Mouse (Mus musculus) ovary, postnatal 14 days (tissue): ENCODE measurements around the gene Gm17655.
A peak's percentile ranks its signal among the peaks of the same experiment; 100 is the strongest.
"Not testable (repeated sequence)": the region's sequence is repeated elsewhere in the genome, so short reads cannot be mapped to it uniquely, and the experiment has no call there.

Source experiments
- DNase-seq: peaks from one replicate; pipeline ENCODE4 v3.0.0; 2022; ENCODE audit warnings: low spot score

Gm17655 gene

DNA sequence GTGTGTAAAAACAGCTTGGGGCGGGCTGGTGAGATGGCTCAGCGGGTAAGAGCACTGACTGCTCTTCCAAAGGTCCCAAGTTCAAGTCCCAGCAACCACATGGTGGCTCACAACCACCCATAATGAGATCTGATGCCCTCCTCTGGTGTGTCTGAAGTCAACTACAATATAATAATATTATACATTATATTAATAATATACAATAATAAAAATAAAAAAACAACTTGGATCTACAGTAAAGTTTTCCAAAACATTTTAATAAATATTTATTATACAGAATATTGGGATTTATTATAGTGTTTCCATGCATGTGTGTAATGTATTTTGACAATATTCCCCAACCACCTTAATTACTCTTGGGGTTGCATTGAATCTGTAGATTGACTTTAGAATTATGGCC, at the start of gene Gm17655:
Gene Gm17655, minus strand, starts transcription at position 101 of the 400 bp plus-strand sequence.
- not testable (repeated sequence) for DNase-seq

DNA sequence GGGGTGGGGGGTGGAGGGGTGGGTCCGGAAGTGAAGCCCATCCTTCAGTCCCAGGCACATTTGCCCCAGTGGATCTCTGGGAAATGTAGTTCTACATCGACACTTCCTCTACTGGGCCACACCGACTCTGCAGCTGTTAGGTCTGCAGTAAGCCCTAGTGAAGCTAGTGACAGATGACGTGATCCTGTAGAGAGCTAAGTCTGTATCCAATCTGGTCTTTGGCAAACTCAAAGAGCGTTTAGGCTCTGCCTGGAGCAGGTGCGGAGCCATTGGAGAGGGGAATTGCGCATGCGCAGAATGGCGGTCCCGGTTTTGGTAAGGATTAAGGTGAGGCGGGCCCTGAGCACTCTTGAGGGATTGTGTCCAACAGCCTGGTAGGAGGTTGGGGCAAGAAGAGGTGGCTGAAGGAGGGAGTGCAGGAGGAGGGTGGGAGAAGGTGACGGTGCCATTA, 37.7 kb upstream of the Gm17655 start, which contains the start of gene Zfp605:
Gene Zfp605, plus strand, starts transcription at position 102 of the 451 bp plus-strand sequence.
- DNase-seq = peak; percentile 82

DNA sequence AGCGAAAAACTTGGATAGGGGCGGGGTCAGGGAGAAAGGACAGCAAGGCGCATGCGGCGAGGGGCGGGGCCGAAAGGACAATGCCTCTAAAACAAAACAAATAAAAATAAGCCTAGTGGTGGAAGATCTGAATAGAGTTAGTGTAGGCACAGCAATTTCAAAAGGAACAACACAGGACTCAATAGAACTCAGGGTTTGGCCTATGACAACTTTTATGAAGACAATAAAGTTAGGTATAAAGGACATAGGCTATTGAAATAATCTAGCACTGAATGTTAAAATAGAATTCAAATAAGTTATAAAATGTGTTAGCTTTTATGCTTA, 36.0 kb upstream of the Gm17655 start:
- DNase-seq = no peak

DNA sequence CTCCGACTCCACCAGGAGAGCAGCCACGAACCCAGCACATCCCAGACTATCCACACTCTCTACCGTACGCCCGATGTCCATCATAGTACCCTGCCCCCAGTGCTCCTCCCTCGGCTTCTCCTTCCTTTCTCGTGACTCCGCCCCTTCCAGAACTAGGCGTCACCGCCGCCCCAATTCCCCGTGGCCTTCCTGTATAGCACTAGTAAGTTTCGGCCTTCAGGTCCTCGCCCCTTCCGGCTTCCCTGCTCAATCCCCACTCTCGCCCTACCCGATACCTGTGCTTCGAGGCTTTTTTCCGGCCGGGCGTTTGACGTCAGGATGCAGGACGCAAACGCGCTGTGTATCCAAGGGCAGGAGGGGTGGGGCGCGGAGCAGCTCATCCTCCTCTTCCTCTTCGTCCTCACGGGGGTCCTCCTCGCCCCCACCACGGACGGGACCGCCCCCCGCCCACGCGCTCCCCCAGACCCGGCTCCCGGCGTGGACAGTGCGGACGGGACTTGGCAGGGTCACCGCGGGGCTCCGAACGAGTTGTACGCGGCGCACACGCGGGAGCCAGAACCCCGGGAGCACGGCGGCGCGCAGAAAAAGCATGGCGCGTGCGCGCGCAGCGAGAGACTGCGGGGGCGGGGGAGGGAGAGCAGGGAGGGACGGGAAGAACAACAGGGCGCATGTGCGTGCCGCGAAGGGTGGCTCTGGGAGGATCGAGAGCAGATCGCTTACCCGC, 35.4 kb upstream of the Gm17655 start, which contains the start of gene Gtpbp6:
Gene Gtpbp6, minus strand, starts transcription at position 617 of the 724 bp plus-strand sequence.
- DNase-seq = peak; percentile 90

DNA sequence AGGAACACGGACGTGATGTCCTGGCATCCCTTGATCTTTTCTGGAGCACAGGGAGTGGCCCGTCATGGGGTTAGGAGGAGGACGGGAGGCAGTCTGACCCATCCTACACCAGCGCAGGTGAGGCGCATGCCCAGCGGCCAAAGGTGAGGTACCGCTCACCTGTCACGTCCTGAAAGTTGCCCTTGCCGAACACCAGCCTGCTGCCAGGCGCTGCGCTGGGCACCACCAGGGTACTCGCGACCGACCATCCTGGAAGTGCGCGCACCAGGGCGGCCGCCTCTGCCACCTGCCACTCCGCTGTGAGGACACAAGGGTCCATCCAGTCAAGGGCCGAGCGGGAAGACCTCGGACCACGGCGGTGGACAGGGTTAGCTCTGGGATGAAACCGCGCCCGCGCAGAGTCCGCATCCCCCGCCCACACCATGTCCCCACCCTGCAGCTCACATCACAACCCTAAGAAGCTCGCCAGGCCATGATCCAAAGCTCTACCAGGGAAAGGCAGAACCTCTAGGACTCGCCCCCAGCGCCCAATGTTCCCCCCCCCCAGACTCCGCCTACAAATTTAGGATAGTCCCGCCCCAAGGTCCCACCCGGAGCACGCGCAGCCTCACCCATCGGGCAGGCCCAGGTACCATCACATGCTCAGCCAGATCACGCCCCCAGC, 34.7 kb upstream of the Gm17655 start:
- DNase-seq = peak; percentile 31

DNA sequence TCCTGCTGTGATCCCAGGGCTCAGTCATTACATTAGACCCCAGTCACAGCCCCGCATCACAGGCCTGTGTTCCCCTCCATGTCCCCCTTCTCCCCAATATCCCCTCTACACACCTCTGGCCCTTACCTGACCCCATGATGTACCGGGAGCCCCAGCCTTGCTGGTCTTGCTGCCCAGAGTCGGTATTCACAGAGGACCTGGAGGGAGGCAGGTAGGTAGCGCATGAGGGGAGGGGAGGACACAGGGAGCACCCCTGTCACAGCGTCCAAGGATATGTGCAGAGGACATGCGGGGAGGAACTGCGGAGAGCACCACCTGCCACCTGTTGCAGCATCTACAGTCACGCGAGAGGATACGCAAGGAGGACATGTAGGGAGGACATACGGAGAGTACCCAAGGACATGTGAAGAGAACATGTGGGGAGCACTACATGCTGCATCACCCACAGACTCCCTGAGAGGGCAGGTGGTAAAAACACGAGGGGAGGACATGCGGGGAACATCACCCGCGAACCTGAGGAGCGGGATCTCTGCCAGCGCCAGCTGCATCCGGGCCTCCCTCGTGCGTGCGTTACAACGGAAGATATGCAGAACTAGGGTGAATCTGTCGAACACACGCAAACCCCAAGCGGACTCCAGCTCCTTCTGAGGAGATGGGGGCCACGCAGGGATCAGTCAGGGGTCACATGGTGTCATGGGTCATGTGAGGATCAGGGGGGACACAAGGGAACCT, 34.0 kb upstream of the Gm17655 start:
- DNase-seq = no peak

DNA sequence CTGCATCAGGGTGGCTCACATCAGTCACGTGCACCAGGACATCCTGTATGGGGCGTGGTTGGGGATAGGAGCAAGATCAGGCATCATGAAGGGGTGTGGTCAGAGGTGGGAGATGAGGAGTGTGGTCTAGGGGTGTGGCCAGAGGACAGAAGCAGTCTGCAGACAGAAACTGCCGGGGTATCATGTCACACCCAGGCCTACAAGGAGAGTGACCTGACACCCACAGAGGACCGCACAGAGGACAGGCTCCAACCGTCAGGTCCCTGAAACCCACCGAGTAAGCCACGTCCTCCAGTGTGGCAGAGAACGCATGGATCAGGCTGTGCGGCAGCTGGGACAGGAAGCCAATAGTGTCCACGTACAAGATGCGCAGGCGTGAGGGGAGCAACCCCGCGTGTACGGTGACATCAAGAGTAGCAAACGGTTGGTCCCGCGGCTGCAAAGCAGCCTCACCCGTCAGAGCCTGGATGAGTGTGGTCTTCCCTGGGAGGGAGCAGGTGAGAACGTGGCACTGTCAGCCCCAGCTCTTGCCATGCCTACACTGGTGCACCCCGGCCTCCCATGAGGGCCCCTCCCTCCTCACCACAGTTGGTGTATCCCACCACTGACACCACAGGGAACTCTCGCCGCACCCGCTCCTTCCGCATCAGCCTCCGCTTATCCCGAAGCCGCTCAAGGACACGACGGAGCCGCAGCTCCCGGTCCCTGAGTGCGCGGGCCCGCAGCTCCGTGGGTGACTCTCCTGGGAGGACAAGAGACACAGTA, 32.5 kb upstream of the Gm17655 start:
- DNase-seq = no peak

DNA sequence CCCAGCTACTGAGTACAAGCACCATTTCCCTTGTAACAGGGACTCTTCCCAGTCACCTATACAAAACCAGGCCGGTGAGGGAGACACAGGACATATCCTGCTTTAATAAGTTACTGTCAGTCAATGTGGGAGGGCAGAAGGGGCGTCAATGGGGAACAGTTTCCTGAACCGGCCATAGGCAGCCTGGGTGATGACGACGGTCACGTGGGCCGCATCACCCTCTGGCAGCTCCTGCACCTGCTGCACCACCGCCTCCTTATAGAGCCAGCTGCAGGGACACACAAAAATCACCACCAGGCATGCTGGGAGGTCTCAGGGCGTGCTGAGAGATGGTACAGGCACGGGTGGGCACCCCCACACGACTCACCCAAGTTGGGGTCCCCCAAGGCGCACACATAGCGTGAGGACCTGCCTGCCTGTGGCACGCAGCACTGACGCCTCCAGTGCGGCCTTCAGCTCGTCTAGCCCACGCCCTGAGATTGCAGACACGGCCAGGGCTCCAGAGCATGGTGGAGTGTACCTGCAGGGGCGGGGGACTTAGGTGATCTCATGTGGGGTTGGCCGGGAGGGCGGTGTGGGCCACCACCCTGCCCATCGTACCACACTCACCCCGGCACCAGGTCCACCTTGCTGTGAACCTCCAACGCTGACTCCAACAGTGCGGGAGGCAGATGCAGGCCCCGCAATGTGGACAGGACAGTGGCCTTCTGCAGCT, 31.7 kb upstream of the Gm17655 start:
- no peak for DNase-seq

DNA sequence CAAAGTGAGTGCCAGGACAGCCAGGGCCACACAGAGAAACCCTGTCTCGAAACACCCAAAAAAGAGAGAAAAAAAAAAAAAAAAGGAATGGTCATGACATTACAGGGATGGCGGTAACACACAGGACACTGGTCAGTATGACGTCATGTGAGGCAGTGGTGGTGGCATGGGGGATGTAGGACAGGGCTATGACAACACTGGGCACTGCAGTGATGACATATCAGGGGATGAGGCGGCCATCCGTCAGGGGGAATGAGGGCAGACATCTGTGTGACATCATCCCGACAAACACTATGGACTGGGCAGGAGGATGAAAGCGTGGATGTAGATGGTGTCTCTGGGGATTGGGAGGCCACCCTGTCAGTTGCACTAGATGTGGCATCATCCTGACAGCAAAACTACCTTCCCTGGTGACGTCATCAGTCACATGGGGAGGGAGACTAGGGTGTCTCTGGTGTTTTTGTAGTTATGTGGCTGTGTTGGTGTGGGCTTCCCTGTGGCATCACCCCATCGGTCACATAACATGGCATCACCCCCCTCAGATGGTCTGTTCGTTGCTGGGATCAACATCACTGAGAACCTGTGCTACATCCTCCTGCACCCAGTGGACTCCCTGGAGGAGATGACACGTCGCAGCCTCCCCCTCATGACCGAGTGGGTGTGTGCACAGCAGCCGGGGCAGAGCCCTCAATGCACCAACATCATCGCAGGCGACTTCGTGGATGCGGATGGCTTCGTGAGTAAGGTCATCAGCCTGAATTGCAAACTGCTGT, 30.7 kb upstream of the Gm17655 start:
- DNase-seq = no peak

DNA sequence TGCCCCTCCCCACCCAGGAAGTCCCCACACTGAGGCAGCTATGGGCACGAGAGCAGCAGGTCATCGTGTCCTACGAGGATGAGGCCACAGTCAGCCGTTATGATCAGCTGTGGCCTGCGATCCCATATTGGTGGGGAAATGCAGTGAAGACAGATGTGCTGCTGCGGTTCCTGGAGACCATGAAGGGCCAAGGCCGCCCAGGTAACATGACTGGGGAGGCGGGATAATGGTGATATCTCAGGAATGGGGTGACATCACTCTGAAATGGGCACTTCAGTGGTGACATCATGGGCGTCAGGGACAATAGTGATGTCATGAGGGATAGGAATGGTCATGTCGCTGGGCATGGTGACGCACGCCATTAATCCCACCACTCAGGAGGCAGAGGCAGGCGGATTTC, 30.1 kb upstream of the Gm17655 start:
- DNase-seq = no peak

DNA sequence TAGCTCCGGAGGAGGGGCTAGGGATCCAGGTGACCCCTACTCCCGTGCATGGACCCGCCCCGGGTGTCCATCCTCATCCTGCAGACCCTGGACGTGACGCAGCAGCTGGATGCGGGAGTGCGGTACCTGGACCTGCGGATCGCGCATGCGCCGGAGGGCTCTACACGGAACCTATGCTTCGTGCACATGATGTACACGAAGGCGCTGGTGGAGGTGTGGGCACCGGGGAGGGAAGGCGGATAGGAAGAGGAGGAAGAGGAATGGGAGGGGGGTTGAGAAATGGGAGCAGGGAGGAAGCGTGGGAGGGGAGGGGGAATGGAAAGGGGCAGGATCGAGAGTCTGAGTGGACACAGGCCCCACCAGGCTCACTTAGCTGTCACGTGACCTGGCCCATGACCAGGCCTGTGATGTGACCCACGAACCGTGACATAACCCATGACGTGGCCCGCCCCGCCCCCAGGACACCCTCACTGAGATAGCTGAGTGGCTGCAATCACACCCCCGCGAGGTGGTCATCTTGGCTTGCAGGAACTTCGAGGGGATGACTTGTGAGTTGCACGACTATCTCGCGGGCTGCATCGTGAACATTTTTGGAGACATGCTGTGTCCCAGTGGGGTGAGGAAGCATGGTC, 29.5 kb upstream of the Gm17655 start:
- no peak for DNase-seq

DNA sequence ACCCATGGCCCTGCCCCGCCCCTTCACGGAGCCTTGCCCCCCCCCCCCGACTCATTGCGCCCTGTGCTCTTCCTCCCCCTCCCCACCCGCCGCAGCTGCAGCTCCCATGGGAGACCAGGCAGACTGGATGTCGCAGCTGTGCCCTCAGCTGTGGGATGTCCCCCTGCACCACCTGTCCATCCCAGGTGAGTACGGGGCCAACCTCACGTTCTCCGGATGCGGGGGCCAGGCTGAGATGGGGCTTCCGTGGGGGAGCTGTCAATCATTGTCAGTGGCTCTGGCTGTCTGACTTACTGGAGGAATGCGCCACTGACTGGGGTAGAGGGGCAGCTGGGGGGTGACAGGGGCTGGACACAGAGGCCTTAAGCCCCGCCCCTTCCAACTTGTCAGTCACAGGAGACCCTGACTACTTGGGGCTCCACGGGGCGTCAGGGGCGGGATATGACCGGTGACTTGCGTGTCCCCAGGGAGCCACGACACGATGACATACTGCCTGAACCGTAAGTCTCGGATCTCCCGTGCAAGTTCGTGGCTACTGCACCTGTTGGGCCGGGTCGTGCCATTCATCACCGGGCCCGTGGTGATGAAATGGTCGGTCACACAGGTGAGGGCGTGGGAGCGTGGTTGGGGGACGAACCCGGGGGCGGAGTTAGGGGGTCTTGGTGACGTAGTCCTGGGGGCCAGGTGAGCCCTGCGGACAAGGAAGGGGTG, 28.8 kb upstream of the Gm17655 start:
- DNase-seq = no peak

DNA sequence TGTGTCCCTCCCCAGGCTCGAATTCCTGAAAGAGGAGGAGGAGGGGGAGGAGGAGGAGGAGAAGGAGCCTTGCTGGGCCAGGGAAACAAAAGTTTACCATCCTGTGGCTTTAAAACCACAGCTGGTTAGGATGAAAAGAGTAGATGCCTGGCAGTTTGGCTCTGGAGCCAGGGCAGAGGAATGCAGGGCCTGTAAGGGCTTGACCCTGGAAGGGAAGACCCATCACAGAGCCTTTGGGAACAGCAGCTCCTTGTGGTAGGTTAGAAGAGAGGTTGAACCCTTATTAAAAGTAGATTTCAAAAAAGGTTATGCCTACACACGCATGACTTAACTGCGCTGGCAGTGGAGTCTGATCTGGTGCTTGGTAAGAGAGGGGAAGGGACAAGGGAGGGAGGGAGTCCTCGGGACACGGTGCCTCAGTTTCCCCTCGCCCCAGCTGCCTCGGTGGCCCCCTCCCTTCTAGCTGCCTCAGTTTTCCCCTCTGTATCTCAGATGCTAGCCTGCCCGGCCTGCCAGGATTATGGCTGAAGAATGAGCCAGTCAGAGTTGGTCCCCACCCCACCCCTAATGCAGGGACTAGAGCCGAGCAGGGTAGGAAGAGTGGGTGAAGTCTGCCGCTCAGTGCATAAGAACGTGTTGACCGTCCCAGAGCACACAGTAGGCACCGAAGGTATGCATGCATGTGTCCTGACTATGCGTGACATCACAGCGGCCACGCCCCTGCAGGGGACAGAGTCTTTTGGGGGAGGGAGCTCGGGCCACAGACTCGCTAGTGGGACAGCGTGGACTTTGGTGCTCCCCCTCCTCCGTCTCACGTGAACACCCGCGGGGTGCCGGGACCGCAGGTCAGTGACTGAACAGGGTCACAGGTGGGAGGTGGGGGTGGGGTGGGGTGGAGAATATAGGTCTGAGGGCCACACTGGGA, 27.6 kb upstream of the Gm17655 start, which contains the start of gene Plcxd1:
Gene Plcxd1, plus strand, starts transcription at position 314 of the 925 bp plus-strand sequence.
- no peak for DNase-seq

DNA sequence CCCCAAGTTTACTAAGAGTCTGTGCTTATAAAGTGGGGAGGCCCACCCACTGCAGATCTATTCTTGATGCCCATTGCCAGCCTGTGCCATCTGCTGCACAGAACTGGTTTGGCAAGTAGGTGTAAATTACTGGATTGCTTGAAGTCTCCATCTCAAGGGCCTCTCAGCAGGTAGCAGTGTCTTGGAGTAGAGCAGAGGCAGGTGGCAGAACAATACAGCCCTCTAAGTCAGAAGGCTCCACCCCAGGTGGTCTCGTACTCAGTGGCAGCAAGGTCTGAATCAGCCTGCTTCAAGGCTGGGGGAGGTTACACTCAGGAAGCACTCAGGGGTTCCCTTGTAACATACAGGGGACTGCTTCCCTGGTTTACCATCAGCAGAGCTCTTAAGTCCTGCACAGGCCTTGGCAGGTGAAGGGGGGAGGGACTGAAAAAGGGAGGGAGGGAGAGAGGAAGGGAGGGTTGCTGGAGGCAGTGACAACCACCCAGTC, 26.7 kb upstream of the Gm17655 start:
- DNase-seq = no peak

DNA sequence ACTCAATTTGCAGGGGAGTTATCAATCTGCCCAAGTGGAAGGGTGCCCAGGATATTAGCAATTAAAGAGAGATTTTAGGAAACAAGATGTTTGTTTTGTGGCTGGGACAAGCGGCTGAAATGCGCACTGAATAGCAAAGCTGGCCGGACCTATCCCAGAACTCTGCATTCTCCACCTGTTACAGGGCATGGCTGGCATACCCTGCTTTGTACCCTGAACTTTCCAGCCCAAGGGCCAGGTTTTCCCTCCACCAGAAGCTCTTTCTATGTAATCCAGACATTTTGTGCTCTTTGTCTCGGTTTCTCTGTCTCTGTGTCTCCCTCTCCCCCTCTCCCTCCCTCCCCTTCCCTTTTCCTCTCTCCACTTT, 22.5 kb upstream of the Gm17655 start:
- no peak for DNase-seq

DNA sequence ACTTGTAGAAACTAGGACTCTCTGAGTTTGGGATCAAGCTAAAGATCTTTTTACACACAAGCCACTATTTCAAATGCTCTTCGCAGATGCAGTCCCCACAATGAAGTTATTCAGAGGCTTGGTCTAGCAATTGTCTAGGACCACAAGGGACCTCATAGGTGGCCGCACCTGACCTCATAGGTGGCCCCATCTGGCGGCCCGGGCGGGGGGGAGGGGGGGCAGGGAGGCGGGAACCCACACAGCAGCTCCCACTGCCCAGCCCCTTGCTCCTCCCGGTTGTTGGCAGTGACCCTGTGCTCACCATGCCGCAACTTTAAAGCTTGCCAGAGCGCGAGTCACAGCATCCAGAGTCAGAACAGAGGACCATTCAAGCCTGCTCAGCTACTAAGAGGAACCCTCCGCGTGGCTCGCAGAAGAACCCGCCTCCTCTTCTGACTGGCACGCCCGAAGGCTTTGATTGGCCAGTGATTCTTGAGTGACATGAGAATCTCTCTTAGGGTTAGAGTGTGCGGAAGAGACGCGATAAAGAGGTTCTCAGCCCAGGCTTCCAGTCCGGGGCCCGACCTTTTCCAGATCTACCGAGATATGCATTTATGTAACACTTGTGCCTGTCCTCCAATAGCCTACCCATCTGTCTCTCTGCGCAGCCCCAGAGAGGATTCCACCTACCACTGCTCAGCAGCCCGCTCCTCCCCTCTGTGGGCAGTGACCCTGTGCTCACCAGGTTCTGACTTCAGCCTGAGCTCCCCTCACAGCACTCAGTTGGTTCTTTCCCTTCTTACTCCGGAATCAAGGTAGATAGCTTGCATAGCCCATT, 21.9 kb upstream of the Gm17655 start, which contains the start of gene Gm35315:
Gene Gm35315, minus strand, starts transcription at position 391 of the 817 bp plus-strand sequence.
- peak; percentile 64 for DNase-seq

DNA sequence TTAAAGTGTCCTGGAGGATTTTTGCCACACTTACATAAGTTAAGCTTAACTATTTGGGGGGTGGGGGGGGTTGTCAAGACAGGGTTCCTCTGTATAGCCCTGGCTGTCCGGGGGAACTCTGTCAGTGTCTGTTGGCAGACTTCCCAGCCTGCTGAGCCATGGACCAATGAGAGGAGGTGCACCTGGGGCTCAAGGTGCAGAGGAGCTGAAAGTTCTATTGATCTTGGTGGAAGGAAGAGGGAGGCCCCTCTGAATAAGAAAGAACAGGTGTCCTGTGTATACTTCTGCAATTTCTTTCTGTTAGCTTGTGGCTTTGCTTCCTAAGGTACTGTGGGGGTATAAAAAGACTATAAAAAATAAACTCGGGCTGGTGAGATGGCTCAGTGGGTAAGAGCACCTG, 19.2 kb upstream of the Gm17655 start:
- DNase-seq = no peak
